Mouse (Mus musculus): ENCODE measurements at regions not wholly inside any gene's neighbourhood (a gene's known extent, or its start where the extent isn't known, plus 50 kb on each side); places are given as distances from the start of the nearest gene placed in this dataset.
"Not testable (repeated sequence)": the region's sequence is repeated elsewhere in the genome, so short reads cannot be mapped to it uniquely, and the experiment has no call there.

- TF ChIP-seq EP300 (optimal IDR thresholded peaks at IDR 0.05); CTCF (IDR thresholded peaks at IDR 0.05; ENCODE audit: low read depth): not testable (repeated sequence)
Measured at GRCm38 (mm10) chr10:38704762-38705130, 116.8 kb downstream of the Rfpl4b start.

All from stomach, postnatal 0 days (tissue).